Mouse (Mus musculus) WW6 (cell line): ENCODE data around the gene Il17rb.

Source experiments
- DNase-seq: peaks from one replicate; pipeline ENCODE4 v3.0.0-alpha.2; 2013; ENCODE audit warnings: low read depth, low spot score

Il17rb gene

DNA sequence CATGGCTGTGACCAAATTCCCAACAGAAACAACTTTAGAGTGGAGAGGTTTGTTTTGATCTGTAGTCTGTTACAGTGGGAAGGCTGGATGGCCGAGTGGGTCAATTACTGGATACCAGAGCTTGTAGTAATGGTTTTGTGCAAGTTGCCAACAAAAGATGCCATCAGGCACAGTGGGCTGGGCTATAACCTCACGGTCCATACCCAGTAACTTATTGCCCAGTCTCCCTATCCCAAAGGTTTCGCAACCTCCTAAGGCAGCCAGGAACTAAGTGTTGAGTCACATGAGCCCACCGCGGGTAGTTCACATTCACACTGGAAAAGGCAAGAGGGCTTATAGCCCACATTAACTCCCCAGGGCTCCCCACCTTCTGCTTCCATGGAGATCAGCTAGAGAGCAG lies 8.0 kb upstream of the Il17rb start:
- no peak for DNase-seq

DNA sequence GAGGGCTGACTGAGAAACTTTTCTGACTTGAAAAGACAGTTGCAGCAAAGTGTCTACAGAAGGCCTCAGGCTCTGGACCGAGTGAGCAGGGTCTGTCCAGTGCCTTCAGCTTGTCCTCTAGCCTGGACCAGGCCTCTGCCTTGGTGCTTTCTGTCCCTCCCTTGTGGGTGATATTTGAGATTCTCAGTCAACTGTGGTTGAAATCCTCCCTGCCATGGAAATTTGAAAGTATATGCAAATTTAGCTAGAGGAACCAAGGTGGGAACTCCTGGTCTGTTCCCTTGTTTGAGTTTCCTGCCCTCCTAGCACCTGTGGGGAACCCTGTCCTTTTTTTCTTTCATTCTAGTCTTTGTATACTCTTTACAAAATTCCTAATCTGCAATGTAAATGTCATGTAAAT lies 6.3 kb upstream of the Il17rb start:
- no peak for DNase-seq

DNA sequence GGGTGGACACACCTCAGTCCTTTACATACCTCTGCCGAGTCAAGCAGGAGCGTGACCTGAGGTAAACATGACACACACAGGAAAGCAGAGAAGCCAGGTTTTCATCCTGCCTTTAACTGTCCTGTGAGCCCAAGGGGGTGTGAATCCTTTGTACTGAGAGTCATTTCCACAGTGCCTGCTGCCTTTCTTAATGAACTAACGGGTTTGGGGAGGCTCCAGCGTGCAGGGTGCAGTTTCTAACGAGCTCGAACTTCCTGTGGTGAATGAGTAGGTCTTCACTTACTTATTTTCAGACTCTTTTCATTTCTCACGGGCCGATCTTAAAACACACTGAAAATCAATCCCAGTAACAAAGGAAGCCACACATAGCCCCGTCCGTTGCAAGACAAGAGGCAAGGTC lies 5.8 kb upstream of the Il17rb start:
- no peak for DNase-seq

DNA sequence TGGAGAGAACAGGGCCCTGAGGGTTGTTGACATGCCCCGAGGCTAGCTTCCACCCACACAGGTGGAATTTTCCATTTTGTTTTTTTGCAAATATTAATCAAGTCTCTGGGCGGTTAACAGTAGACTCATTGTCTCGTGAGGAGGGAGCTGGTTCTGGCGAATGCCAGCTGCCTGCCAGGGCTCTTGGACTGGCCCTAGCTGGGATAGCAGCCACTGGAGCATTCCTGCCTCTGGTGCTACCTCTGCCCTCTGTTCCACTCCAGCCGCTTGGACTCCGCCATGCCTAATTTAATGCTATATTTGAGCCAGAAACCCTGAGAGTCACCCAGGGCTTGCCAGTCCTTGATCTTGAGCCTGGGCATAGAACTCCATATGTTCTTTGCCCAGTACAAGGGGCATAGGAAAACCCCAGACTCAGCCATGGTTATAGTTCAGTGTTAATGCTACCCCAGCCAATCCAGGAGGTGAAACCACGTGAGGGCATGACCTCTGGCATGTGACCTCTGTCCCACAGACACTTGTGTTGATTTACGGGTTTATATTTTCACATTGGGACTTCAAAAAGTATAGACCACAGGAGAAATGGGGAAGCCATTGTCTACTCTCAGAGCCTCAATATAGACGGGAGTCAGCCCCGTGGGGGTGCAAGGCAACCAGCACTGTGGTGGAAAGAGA lies 3.3 kb upstream of the Il17rb start:
- DNase-seq = no peak

DNA sequence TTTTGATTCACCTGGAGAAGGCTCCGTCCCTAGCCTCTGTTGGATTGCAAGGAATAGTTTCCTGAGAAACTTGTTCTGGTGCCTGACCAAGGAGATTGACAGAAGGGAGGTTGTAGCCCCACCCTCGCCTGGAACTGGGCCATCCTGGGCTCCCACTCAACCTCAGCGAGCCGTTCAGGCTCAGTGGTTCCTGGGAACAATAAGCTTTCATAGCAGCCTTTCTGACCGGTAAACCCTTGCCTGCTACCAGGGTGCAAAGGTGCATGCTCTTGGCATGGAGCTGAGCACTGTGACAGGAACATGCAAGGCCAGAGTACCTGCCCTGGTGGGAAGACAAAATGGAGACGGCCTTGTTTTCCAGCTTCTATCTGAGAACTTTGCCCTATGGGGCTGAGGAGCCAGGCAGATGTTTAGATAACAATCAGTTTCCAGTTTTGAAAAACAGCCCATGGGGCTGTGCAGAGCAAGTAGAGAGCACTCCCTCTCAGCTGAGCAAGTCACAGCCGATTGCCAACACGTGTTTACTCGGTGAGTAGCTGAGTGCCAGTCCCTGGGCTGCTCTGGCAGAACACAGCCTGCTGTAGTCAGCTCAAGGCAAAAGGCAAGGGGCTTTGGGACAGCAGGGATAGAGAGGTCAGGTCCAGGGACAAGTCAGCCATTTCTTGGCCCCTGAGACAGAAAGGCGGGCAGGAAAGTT lies 1.3 kb upstream of the Il17rb start:
- no peak for DNase-seq

DNA sequence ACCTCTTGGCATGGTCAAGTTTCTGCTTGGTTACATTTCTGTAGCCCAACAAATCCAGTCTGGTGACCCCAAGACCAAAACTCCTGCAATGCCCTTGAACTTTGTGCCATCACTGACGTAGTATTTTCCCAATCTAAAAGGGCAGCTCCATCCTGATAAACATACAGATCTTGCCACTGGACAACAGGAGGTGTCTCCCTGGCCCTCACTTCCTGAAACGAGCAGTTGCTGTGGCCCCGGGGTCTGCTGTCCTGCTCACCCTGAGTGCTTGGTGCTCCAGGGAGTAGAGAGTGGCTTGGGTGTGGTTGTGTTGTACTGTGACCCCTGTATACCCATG lies 9.3 kb downstream of the Il17rb start:
- no peak for DNase-seq

DNA sequence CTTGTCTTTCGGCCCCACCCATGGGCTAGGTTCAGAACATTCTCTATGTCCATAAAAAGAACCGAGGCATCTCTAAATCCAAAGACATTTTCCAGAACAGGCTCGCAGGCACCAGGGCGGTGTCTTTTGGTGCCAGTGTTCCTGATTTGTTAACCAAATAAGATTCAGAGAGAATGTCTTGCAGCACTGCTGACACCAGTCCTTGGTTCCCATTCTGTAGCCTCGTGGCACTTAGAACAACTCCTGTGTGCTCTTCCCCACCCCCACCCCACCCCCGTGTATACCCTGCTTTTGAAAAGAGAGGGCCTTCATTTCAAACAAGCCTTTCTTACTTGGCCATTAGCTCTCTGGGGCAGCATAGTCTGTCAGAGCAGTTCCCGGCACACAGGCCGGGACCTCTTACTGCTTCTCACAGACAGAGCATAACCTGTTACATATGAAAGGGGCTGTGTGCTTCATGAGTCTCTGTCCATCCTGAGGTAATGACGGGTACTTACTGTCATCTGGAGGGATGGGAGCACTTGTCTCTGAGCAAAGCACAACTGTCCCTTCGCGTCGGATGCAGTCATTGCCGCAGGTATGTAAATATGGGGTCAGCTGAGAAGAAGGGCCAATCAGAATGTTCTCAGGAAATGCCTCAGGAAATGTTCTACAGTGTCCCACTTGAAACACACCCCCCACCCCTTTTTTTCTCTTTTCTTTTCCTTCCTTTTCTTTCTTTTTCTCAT lies 9.8 kb downstream of the Il17rb start:
- no peak for DNase-seq

DNA sequence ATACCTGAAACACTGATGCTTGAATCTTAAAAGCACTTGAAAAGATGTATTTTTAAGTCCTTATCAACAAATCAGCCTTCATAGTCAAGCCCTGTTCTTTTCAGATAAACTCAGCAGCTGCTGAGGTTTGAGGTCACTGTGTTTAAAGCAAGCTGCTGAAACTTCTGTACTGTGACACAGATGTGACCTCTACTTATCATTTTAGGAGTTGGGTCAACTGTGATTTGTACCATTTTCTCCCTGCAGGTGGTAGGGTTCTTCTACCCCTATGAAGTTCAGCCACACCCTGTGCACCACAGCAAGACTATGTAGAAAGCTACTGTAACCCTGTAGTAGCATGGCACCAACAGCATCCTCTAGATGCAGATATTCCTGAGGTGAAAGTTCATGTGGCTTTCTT lies 11.4 kb downstream of the Il17rb start:
- DNase-seq = no peak

DNA sequence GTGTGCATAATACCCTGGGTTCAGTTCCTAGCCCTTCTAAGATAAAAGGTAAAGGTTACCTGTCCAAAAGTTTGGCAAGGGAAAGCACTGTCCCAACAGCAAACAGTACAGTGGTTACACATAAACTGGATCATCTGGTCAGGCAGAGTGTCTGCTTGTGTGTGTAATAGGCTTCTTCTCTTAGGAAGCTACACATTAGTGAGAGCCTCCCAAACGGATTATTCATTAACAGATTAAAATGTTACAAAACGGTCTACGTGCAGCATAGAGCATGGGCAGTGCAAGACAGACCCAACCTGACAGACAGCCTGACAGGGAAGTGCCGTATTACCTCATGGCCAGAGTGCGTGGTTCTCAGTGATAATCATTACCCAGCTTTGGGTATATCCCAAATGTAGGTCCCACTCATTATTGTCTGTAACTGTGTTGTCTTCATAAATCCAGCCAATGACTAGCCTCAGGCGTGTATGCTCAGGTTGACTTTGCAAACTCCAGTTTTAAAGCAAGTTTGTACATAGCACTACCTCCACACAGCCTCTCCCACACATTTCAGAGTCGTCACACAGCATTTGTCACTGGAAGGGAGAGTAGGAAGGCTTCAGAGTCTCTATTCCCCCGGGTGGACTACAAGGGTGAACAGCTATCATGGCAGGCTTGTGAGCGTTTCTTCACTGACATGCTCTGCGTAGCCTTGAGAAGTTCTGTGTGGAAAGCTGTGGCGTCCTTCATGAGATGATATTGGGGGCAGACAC lies 12.5 kb downstream of the Il17rb start:
- DNase-seq = no peak

DNA sequence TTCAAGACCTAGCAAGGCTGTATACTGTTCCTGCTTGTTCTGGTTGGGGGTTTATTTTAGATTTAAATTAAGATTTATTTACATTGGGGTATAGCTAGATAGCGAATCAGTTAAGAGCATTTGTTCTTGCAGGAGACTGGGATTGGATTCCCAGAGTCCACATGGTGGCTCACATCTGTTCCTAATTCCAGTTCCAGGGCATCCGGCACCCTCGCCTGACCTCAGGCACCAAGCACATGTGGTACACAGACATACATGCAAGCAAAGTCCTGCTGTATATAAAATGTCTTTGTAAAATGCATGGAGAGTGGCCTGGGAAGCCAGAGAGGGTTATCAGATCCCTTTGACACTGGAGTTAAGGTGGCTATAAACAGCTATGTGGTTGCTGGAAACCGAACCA lies 13.7 kb downstream of the Il17rb start:
- DNase-seq = no peak

DNA sequence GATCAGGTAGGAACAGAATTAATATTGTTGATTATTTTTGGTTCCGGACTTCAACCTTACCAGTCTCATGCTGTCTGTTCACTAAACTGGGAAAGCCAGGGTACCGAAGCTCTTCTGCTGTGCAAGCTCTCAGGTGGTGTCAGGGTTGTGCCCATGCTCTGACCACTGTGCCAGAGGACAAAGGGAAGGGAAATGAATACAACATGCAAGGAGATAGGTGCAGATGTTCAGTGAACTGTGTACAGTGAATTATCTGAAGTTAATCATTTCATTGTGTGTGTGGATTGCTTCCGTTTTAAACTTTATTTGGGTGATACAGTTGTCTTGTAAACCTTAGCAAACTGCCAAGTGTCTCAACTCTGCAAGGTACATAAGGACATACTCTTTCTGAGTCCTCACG lies 20.4 kb downstream of the Il17rb start:
- no peak for DNase-seq

DNA sequence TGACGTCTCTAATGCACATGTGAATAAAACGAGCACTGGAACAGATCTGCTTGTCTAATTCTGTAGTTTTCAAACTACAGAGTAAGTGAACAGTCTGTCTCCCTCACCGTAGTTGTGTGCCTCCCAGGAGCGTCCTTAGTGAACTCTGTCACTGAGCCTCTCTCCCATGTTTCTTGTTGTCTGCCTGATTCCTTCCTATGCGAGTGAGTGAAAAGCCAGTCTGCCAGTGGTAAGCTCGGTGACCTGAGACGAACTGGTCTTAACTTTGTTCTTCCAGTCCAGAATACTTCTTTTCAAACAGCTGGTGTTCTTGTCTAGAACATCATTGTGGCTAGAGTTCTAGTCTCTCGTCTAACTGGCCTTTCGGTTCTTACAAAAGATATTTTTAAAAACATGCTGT lies 21.0 kb downstream of the Il17rb start:
- DNase-seq = no peak

DNA sequence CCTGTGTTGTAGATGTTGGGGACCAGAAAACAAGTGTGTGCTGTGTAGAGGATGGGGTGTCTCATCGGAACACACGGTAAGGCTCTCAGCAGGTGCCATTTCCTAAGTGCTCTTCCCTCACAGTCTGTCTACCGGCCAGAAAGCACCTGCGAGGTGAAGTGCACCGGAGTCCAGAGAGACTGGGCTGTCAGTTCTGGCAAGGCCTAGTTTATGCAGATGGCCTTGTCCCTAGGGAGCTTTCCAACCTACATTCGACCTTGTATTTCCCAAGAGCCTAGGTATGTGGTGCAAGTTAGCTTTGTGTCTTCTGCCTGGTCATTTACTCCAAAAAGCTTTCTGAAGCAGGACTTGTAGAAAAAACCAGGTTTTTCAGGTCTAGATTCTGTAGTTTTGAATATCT lies 21.4 kb downstream of the Il17rb start:
- no peak for DNase-seq

DNA sequence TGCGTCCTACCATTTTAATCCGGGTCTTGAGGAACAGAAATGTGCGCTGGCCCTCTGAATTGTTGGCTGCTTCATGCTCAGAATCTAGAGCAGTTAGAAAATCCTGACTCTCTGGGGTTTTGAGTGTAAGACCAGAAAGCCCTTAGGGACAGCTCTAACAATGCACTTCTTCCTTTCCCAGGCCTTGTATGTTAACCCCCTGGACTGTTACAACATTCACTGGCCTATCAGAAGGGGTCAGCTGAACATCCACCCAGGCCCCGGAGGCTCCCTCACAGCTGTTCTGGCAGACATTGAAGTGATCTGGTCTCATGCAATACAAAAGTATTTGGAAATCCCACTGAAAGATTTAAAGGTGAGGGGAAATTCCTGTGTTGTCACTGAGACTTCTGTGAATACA lies 22.6 kb downstream of the Il17rb start:
- no peak for DNase-seq

DNA sequence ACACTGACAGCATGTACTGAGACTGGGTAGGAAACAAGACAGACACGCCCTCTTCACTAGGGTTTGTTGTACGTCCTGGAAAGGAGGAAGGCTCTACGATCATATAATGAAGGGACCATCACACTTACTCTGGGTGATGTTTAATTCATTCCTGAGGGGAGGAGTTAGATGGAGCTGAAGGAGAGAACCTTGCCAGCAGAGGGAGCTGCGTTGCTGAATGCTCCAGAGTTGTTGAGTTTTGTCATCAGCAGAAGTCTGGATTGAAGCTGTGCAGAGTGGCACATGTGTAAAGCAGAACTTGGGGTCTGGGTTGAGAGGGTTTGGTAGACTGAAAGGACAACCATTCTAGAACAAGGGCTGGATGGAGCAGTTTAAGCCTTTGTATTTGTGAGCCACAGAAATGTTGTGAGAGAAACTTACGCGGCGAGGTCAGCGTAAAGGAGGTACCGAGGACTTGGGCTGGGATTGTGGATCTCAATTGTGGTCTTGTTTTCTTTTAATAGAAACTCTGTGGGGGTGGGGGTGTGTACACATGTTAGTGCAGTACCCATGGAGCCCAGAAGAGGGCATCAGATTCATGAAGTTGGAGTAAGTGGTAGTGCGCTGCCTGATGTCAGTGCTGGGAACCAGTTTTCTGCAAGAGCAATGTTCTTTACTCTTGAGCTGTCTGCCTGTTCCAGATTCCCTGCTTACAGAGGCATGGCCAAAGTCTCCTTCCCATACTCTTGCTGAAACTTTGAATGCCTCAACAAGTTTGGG lies 28.1 kb downstream of the Il17rb start:
- peak; percentile 13 for DNase-seq

DNA sequence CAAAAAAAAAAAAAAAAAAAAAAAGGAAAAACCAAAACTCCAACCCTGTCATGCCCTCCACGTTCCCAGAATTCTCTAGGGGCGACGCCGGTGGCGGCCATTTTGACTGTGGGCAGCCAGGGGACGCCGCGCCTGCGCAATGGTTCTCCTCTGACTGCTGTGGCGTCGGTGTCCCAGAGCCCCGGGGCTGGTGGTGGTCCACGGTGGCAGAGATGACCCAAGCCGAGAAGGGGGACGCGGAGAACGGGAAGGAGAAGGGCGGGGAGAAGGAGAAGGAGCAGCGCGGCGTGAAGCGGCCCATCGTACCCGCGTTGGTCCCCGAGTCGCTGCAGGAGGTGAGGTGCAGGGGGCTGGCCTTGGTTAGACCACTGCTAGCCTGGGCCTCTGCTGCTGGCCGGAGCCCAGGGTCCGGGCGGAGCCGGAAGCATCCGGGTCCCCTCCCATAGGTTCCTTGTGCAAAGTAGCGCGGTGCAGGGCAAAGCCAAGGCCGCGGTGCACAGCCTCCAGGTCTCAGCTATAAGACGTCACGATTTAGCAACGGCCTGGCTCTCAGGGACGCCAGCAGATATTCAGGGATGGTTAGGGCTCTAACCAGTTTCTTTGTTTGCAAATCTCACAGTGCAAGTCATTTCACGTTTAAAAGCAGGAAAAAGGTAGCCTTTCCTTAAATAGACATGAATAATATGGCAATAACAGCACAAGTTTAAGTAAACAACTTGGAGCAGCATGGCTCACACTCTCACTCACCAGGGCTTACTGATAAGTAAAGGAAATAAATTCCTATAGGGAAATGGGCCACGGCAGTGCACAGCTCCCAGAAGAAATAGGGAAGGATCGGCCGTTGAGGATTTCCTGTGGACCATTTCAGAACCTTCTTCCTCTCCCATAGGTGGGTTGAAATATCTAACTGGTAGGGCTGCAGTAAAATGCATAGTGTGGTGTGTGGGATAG lies 30.2 kb downstream of the Il17rb start, which contains the start of gene Actr8:
Gene Actr8 (plus strand): TSS at position 84 of the 951 bp plus-strand sequence.
- DNase-seq = peak; percentile 60

DNA sequence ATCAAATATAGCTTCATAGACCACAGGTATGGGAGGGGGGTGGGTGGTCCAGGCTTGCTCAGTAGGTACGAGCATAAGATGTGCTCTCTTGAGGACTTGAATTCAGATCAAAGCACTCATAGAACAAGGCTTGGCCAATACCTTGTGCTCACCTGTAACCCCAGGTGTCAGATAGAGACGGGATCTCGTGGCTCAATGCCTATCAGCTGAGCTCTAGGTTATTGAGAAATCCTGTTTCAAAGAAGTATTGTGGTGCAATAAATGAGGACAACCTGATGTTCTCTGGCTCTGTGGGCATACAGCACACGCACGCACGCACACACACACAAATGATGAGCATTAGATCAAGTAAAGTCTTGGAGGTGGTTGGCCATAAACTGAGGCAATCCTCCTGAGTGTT lies 31.8 kb downstream of the Il17rb start:
- DNase-seq = no peak

DNA sequence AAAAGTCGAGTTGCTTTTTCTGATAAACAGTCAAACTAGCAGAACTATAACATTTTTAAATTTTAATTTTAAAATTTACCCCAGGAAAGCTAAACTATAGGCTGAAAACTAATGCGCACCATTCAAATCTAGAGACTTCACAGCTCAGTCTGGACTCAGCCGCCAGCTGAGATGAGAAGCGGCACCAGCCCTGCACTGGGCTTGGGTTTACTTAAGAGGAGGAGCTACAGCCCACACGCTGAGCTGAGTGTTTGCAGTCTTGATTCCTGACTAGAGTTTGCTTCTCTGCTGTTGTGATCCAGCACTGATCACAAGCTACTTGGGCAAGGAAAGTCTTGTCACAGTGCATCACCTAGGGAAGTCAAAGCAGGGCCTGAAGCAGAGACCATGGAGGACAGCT lies 36.7 kb downstream of the Il17rb start:
- no peak for DNase-seq

DNA sequence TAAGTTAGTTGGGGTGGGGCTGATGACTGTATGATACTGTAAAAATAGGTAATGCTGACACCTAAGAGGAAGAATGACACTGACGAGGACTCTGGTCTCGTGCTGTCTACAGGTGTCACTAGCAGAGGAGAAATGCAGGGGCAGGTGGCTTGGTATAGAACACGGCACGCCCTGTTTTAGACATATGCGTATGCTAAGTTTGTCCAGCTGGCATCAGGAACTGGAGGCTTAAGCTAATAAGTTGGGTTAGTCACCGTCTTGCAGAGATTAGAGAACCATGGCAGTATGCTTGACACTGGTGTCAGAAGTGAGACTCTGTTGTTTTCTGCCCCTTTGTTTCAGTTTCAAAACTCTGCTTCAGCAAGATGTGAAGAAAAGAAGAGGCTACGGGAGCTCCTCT lies 37.2 kb downstream of the Il17rb start:
- DNase-seq = no peak

DNA sequence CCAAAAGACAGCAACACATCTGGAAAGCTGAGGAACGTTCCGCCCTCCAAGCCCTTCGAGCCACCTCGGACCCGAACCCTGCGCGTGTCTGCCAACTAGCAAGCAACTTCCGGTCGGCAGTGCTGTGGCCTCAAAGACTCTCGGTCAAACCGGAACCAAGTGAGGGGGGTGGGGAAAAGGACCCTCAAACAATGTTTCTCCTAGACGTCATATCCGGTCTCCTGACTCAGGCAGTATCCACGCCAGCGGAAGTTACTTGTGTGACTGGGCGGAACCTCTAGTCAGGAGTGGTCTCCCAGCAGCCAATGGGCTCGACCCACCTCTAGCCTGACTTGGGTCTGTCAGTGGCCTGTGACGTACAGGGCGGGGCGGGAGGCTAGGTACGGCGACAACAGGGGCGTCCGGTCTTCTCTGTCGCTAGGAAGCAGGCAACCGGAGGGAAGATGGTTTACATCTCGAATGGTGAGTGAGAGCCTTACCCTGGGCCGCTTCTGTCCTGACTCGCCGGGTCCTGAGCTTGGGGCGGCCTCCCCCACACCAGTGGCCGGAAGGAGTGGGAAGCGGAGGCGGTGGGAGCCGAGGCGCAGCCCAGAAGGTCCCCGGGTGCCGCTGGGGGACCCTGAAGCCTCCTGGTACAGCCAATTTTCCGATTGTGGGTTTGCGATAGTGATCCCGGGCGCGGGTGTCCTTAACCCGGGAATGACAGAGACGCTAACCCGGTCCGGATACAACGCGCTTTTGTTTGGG lies 40.4 kb downstream of the Il17rb start, which contains the start of gene Selenok:
Gene Selenok (plus strand): TSS at position 234 of the 747 bp plus-strand sequence.
- peak; percentile 96 for DNase-seq
